Mouse (Mus musculus) cerebellum, adult (tissue): ENCODE measurements around the gene Nptx1.

ENCODE experiments used
- ATAC-seq: cut with Nextera tagmentation; 2 replicates; pipeline ENCODE4 v1.9.2; 2017; ENCODE audit warnings: mild to moderate bottlenecking, moderate library complexity, mixed read lengths; ENCODE audit not compliant: insufficient number of reproducible peaks, low FRiP score, low TSS enrichment

Nptx1 gene

DNA sequence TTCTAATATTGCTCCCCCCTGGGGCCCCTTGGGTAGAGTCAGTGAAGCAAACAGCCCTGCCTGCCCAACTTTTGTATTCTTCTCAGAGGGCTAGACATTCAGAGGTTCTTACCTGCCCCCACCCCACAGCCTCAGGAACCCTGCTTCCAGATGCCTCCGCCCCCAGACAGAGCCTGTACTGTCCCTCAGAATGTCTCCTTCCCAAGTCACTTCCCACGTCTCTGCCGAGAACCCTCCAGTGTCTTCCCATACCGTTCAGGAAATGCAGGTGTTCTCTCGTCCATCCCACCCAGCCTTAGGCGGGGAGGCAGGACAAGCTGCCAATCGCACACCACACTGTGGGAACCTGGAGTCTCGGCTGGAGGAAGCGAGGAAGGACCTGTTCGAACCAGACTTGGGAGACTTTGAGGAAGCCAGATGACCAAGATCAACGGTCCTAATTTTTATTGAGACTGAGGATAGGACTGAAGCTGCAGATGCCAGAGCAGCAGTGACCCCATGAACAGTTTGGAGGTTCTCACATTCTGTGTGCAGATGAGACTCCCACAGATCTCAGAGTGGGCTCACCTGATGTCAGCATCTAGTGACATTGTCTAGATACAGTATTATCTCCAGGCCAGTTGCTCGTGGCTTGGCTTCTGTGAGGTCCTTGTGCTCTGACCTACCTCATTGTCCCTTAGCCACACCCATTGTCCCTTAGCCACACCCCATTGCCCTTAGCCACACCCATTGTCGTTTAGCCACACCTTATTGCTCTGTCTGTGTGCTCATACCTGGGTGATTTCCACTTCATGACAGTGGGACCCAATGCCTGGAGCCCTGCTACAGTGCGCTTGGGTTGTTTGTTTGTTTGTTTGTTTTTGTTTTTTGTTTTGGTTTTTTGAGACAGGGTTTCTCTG lies 21.2 kb downstream of the Nptx1 start:
- ATAC-seq = no peak

GRCm38 (mm10) chr11:119524545-119524949 lies 23.0 kb downstream of the Nptx1 start:
- no peak for ATAC-seq

- ATAC-seq = no peak
Measured at GRCm38 (mm10) chr11:119523392-119523791, 24.2 kb downstream of the Nptx1 start.

- ATAC-seq = peak; percentile 82
Measured at GRCm38 (mm10) chr11:119522779-119523178, 24.8 kb downstream of the Nptx1 start.

- ATAC-seq = peak; percentile 59; the same call in 1 of the 2 replicates
Measured at GRCm38 (mm10) chr11:119521920-119522710, 25.4 kb downstream of the Nptx1 start.

DNA sequence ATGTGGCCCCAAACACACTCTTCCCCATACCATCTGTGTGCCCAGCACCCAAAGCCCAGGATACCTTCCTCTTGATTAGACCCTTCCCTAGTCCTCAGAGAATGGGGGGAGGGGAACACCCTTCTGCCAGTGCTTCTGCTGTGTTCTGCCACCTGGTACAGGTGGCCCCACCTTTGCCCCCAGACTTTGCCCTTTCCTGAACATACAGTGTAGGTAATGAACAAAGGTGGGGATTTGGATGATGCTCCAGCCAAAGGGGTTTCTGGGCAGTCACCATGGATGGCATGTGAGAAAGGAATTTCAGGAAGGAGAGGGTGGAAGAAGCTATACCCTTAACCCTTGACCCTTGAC lies 26.9 kb downstream of the Nptx1 start:
- ATAC-seq = no peak

GRCm38 (mm10) chr11:119520005-119520712 lies 27.4 kb downstream of the Nptx1 start:
- no peak for ATAC-seq

DNA sequence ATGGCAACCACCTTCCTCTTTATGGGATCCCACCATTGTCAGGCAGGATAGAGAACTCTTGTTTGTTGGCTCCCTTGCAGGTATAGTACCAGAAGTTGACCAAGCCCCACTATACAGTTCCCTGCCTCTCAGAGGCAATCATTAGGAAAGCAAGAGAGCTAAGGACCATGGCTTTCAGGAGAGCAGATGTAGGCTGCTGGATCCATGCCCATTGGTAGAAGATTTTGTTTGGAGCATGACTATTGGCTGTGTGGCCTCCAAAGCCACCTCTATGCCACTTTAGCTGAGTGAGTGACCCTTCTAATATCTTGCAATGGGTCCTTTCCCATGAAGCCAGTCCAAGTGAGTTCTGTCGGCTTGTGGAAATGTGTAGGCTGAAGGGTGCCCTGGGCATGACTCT lies 28.2 kb downstream of the Nptx1 start:
- no peak for ATAC-seq

DNA sequence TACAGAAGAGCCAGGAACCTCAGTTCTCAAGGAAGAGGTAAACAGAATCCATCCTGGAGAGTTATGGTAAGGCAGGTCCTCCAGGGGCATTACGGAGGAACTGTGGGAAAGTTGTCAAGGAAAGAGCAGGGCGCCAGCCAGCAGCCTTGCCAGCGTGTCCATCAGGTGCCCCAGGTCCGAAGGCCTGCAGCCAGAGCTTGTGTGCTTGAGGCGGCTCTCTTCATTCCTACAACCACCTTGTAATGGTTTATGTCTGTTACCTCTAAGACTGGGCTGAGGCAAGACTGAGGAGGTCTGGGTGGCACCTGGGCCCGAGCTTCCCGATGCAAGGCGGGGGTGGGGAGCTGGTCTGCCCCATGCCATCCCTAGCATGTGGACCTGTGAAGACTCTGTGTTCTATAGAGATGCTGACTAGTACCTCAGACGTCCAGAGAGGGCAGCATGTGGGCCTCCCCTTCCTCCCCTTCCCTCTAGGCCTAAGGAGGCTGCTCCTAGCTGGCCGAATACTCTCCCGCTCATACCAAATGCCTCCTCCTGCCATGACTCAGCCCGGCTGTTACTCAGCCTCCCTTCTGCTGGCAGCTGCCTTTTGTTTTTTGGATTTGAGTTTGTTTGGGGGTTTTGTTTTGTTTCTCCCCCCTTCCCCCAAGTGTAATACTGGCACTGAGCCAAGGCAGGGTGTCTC lies 30.7 kb downstream of the Nptx1 start:
- ATAC-seq = no peak

DNA sequence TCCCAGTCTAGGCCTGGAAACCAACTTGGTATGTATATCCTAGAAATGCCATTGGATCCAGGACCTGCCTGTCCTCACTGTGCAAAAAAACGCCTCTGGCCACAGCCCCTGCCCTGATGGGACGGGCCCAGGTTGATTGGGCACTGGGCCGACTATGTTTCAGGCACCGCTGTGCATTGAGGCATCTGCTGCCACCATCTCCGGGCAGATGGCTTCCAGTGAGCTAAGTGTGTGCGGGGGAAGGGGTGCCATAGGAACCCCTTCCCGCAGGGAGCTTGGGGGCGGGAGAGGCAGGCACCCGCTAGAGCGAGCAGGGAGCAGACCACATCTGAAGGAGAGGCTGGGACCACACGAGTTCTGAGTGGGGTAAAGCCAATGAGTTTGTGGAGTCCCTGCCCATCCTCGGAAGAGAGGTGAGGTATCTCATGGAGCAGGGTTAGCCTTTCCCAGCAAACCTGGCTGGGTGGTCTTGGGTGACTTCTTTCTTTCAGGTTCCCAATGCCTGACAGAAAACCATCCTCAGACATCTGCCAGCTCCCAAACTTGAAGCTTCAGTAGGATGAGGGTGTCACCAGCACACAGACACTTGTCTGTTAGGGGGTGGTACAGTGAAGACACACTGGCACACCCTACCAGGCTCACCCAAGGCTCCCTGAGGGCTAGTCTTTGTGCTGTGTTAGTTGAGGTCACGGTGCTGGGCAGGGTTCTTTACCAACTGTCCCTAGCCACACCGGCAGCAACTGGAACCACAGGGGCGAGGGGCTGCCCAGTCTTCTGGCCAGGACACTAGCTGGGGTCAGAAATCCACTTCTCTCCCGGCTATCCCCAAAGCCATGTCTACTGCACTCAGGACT lies 31.5 kb downstream of the Nptx1 start:
- ATAC-seq = no peak

DNA sequence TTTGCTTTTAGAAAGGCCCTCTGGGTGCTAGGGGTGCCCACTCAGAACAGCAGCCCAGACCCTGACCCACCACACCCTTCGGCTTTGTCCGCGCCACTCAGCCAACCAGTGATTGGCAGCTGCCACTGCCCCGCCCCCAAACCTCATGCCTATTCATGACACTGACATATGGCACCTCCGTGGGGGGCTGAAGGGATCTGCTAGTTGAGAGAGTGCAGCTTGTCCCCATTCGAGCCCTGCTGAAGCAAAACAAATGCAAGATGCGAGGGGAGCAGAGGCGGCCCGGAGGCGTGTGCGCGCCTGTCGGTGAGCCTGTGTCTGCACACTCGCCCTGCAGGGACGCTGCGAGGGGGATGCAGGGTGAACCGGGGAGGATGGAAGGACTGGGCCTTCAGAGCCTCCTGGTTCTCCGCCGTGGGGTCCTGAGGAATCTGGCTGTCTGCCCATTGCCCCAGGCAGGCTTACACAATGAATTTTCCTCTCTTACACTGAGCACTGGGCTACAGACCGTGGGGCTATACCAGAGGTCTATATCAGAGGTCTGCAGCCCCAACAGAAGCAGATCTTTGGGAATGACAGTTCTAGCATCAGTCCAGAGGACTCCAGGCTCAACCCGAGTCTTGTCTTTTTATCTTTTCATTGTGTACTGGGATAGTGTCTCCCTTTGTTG lies 32.5 kb downstream of the Nptx1 start:
- ATAC-seq = peak; percentile 51; the same call in 1 of the 2 replicates

- peak; percentile 63 for ATAC-seq
Measured at GRCm38 (mm10) chr11:119514108-119514860, 33.3 kb downstream of the Nptx1 start.

GRCm38 (mm10) chr11:119513038-119513659 lies 34.4 kb downstream of the Nptx1 start:
- no peak for ATAC-seq

DNA sequence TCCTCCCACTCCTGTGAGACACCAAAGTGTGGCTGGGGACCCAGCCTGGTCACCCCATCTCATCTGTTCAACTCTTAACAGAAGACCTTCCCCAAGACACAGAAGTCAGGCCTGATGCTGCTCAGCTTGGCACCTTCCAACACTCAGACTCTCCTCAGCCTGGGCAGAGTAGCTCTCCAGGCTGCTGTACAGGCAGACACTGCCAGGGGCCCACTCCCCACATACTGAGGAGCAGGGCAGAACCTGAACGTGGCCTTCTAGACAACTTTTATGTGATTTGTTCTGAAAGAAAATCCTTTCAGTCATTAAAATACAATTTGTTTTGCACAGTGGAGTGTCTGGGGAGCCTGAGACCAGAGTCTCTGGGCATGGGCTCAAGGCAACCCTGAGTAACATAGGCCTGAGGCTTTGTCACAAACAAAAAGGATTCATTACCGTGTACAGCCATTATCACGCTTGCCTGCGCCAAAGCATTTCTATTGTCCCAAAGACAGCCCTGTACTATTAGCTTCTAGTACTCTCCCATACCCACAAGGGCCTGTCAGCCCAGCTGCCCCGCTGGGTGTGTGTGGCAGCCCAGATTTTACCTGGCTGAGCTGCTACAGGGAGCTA lies 38.3 kb downstream of the Nptx1 start:
- no peak for ATAC-seq

GRCm38 (mm10) chr11:119507772-119508171 lies 39.8 kb downstream of the Nptx1 start:
- ATAC-seq = no peak

- no peak for ATAC-seq
Measured at GRCm38 (mm10) chr11:119506386-119506785, 41.2 kb downstream of the Nptx1 start.

- peak; percentile 74; the same call in 1 of the 2 replicates for ATAC-seq
Measured at GRCm38 (mm10) chr11:119503675-119504074, 43.9 kb downstream of the Nptx1 start.
